Mouse (Mus musculus) neural tube, embryonic 15.5 days (tissue): ENCODE data around the gene Hsd3b1. TPM values are rescaled to one million over a fixed set of nuclear protein-coding genes. Genes with fewer than 3 reads are reported as not detected.

Experiments
- ATAC-seq: fragments of 200-750 bp; cut with Nextera tagmentation; 2 replicates; pipeline ENCODE4 v1.8.0; 2017; ENCODE audit warnings: mild to moderate bottlenecking, moderate TSS enrichment, moderate library complexity; ENCODE audit not compliant: low FRiP score
- H3K27ac ChIP-seq: fragments of 300-500 bp; sonication (generic); replicated peaks from 2 replicates; pipeline ENCODE4 v1.5.1; 2015; ENCODE audit warnings: mild to moderate bottlenecking, inconsistent platforms
- H3K27me3 ChIP-seq: fragments of 300-500 bp; sonication (generic); replicated peaks from 2 replicates; pipeline ENCODE4 v1.6.1; 2015; ENCODE audit warnings: inconsistent platforms
- H3K36me3 ChIP-seq: fragments of 300-500 bp; sonication (generic); 2 replicates; pipeline ENCODE4 v1.6.1; 2015; ENCODE audit warnings: inconsistent platforms
- H3K4me1 ChIP-seq: fragments of 300-500 bp; sonication (generic); 2 replicates; pipeline ENCODE4 v1.6.1; 2015; ENCODE audit warnings: inconsistent platforms
- H3K4me2 ChIP-seq: fragments of 300-500 bp; sonication (generic); 2 replicates; pipeline ENCODE4 v1.6.1; 2015; ENCODE audit warnings: inconsistent platforms, mild to moderate bottlenecking, moderate library complexity
- H3K4me3 ChIP-seq: fragments of 300-500 bp; sonication (generic); replicated peaks from 2 replicates; pipeline ENCODE4 v1.5.1; 2015; ENCODE audit warnings: mild to moderate bottlenecking, inconsistent platforms
- H3K9ac ChIP-seq: fragments of 300-500 bp; sonication (generic); replicated peaks from 2 replicates; pipeline ENCODE4 v1.6.1; 2015; ENCODE audit warnings: mild to moderate bottlenecking, inconsistent platforms
- H3K9me3 ChIP-seq: fragments of 300-500 bp; sonication (generic); replicated peaks from 2 replicates; pipeline ENCODE4 v1.6.1; 2016; ENCODE audit warnings: inconsistent platforms
- WGBS: fragments of 180-500 bp; shearing (Covaris S2); methylation state at CpG from one replicate; pipeline ENCODE4 v1.1.7; 2015; ENCODE audit warnings: mixed read lengths; 5-methylcytosine and 5-hydroxymethylcytosine counted together
- polyA plus RNA-seq: library from polyadenylated mRNA; unstranded; fragments of >200 nt; fragmentation: Nextera tagmentation; extraction: Ambion mirVana; gene quantifications from 2 replicates; pipeline ENCODE4 v1.2.1, GENCODE M21; 2015

Hsd3b1 gene
- polyA plus RNA-seq, result 0.08 and 0.24 TPM in 2 replicates

DNA sequence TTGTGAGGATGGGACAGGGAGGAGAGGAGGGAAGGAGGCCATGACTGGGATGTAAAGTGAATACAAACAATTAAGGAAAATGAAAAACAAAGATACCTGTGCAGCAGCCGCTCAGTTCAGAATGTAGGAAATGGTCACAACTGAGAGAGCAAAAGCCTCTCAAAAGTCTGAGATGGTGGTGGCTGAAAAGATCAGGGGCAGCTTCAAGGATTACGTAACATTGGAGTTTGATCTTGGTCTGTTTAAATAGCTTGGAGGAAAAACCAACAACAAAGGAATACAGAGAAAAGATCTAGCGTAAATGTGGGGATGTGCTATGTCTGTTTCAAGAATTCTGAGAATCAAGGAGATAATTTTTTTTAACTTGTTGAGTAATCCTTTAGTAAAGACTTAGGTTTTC is at the start of gene Hsd3b1:
Hsd3b1 (minus strand) TSS at position 219 of the 400 bp plus-strand sequence.
- H3K9ac ChIP-seq, result no peak within 1 kb of the TSS
- no peak for ATAC-seq
- H3K27me3 ChIP-seq, result no peaks in the 10 kb centered on the region
- H3K4me1 ChIP-seq, result no peaks in the 10 kb centered on the region
- no peaks in the 10 kb centered on the region for H3K36me3 ChIP-seq
- WGBS, result 90% methylated on average over 3 of the region's 3 CpGs
- H3K4me3 ChIP-seq, result no peak within 1 kb of the TSS
- H3K27ac ChIP-seq, result no peak within 1 kb of the TSS
- no peak within 1 kb of the TSS for H3K4me2 ChIP-seq
- H3K9me3 ChIP-seq, result no peaks in the 10 kb centered on the region

DNA sequence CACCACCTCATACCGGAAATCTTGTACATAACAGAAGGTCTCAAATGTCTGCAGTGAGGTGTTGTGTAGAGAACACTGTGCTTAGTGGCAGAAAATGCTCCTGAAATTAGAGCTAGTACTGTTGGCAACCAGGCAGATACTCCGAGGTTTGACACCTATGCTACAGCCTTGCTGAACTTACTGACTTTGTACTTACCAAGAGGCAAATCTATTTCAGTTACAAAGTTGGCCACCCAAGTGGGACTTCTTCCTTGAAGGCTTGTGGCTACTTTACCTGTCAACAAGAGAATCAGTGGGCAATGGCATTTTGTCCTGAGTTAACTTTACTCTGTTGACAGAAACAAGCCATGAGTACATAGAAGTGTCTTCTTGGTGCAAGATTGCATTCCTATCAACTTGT is 38.0 kb upstream of the Hsd3b1 start:
- Histone ChIP-seq H3K4me2 (no peak overlapping the region), H3K9me3 (no peaks in the 10 kb centered on the region), H3K36me3 (no peaks in the 10 kb centered on the region), H3K27ac (no peak overlapping the region), H3K9ac (no peak overlapping the region), H3K27me3 (no peaks in the 10 kb centered on the region), H3K4me3 (no peak overlapping the region), H3K4me1 (no peaks in the 10 kb centered on the region)
- 92% methylated on average over 2 of the region's 2 CpGs for WGBS
- no peak for ATAC-seq

DNA sequence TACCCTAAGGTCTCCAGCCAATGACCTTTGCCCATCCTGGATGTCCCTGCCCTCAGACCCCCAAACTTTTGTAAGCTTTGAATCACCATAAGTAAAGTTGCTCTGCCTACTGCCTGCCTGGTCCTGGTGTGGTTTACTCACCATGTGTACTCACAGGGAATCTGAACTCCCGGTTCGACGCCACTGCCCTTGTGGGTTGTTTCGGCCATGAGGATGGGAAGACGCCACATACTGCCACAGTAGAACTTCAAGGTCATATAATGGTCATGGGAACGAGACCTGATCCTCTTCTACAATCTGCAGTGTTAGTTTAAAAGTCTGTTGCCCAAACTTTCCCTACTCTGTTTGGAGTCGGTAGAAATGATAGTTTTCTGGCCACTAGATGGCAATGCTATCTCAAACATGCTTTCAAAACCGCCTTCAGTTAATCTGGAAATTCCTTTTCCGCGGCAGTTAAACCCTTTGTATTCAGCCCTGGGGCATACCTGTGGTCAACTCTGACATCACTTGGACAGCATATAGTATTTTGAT is 35.5 kb upstream of the Hsd3b1 start:
- Histone ChIP-seq H3K27me3 (no peaks in the 10 kb centered on the region), H3K36me3 (no peaks in the 10 kb centered on the region), H3K4me1 (no peaks in the 10 kb centered on the region), H3K9me3 (no peaks in the 10 kb centered on the region), H3K27ac (no peak overlapping the region), H3K4me2 (peak overlapping the region; percentile 31; the same call in 1 of the 2 replicates), H3K9ac (no peak overlapping the region), H3K4me3 (no peak overlapping the region)
- peak; percentile 59; the same call in 1 of the 2 replicates for ATAC-seq
- WGBS, result 46% methylated on average over 10 of the region's 10 CpGs

DNA sequence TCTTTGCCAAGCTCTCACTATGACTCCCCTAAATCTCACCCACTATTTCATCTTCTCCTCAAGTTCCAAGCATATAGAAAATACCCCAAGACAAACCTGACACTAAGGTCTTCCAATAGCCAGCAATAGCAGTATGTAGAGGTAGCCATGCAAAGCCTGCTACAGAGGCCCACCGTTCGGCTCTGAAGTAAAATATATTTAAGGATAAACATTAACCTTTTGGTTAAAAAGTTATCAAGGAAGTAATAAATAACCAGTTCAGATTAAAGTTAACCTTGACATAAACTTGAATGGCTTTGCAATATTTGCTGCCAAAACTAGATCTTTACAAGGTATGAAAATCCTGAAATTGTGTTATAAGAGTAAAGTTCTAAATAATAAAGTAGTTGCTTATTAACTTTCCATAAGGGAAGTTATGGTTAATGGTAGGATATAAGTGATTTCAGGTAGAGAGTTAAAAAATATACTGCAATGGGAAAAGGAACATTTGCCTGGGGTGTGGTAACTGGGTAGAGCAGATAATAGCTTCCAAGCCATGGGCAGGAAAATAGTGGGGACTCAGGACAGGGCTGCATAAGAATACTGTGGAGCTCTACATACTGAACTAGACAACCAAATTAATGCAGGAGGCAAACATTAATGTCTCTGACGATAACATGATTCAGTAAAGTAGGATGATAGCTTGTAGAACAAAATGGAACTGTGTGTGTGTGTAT is 33.6 kb upstream of the Hsd3b1 start, which contains the start of gene Hao2:
Hao2 (minus strand) TSS at position 183 of the 716 bp plus-strand sequence.
- 92% methylated on average over 3 of the region's 3 CpGs for WGBS
- no peaks in the 10 kb centered on the region for H3K36me3 ChIP-seq
- H3K9ac ChIP-seq, result no peak within 1 kb of the TSS
- no peak within 1 kb of the TSS for H3K4me2 ChIP-seq
- no peak for ATAC-seq
- H3K27ac ChIP-seq, result no peak within 1 kb of the TSS
- H3K9me3 ChIP-seq, result no peaks in the 10 kb centered on the region
- H3K27me3 ChIP-seq, result no peaks in the 10 kb centered on the region
- no peak within 1 kb of the TSS for H3K4me3 ChIP-seq
- no peaks in the 10 kb centered on the region for H3K4me1 ChIP-seq

DNA sequence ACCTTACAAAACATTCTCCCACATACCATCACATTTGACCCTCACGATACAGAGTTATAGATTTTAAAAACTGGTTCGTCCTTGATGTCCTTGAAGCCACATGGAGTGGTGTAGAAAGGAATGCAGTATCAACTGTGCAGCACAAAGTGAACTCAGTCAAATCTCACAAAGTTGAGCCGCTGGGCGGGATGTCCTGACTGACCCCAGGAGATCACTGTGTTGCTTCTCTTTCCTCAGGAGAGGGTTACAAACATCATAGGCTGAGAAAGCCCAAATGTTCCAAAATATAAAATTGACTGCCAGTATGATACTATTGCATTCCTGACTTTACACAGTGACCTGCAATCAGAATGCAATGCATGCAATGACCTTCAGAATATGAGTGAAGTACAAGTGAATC is 30.8 kb upstream of the Hsd3b1 start:
- H3K36me3 ChIP-seq, result no peaks in the 10 kb centered on the region

DNA sequence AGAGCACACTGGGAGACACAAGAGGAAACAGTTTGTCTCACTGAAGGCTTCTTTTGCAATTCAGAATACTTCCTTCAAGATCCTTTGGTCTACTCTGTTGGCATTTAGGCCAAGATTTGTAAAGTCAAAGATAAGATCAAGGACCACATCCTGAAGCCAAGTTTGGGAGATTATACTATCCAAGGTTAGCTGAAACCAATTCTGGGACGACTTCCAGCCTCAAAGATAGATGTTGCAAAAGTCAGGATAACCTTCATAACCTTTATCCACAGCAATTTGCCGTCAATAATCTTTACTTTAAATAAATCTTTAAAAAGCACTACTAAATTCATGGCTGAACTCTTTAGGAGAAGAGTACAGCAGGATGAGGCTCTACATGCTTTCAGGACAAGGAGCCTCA is 28.6 kb upstream of the Hsd3b1 start:
- Histone ChIP-seq H3K4me3 (no peak overlapping the region), H3K4me2 (no peak overlapping the region), H3K27ac (no peak overlapping the region), H3K9ac (no peak overlapping the region), H3K4me1 (no peaks in the 10 kb centered on the region), H3K36me3 (no peaks in the 10 kb centered on the region), H3K9me3 (no peaks in the 10 kb centered on the region), H3K27me3 (no peaks in the 10 kb centered on the region)
- no peak for ATAC-seq
- WGBS, result 79% methylated on average over 2 of the region's 2 CpGs

More for the DNA sequence above, 30.8 kb upstream of the Hsd3b1 start:
- 92% methylated on average over 4 of the region's 4 CpGs for WGBS
- H3K4me3 ChIP-seq, result no peak overlapping the region
- H3K9me3 ChIP-seq, result no peaks in the 10 kb centered on the region
- no peaks in the 10 kb centered on the region for H3K4me1 ChIP-seq
- H3K27ac ChIP-seq, result no peak overlapping the region
- no peak overlapping the region for H3K9ac ChIP-seq
- H3K27me3 ChIP-seq, result no peaks in the 10 kb centered on the region
- no peak for ATAC-seq
- no peak overlapping the region for H3K4me2 ChIP-seq

DNA sequence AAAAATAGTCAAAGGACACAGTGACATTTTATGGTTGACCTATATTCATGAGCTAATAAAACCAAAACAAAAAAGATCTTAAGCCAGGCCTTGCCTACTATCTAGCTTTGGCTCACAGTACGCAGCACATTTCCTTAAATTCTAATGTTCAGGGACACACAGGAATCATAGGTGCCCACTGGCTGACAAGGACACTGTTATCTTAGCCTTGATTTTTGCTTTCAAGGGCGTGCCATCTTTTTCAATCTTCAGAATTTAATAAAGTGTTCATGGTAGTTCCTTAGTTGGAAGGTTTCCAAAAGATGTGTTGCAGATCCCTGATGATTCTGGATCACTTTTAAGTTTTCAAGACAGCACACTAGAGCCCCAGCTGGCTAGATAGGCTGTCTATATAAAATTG is 21.2 kb upstream of the Hsd3b1 start:
- Histone ChIP-seq H3K4me2 (no peak overlapping the region), H3K36me3 (no peaks in the 10 kb centered on the region), H3K9ac (no peak overlapping the region), H3K9me3 (no peaks in the 10 kb centered on the region), H3K4me3 (no peak overlapping the region), H3K27me3 (no peaks in the 10 kb centered on the region), H3K27ac (no peak overlapping the region), H3K4me1 (no peaks in the 10 kb centered on the region)
- no peak for ATAC-seq
- 88% methylated on average over 2 of the region's 2 CpGs for WGBS

DNA sequence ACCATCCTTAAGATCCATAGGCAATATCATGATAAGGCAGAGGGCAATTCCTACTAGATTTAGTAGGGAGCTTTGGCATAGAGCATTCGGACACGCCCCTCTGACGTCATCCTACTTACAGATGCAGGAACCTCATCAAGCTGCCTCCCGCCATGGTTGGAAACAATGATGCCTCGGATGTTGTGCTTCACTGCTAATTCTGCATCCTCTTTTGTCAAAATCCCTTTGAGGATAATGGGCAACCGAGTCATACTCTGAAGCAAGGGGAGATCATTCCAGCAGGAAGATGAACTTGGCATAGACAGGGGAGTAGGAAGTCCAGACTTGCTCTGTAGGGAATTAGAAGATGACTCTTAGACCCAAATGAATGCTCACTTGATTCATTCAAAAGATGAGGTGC is 20.6 kb upstream of the Hsd3b1 start:
- WGBS, result 76% methylated on average over 6 of the region's 6 CpGs
- no peak for ATAC-seq

DNA sequence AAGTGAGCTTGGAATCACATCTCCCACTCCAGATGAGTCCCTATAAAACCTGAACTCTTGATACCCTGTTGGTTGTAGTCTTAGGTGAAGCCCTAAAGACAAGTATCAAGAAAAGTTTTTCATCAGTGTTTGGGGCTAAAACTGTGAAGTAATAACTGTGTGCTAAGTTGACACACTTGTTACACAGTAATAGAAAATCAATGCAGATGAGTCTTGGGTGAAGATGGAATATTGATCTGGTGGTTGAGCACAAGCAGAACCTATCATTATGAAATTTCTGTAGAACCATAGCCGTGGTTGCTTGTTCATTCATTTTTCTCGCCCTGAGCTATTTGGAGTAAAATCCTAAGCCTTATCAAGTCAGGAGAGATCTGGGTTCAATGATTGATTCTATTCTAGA is 8.6 kb upstream of the Hsd3b1 start:
- Histone ChIP-seq H3K36me3 (no peaks in the 10 kb centered on the region), H3K4me1 (no peaks in the 10 kb centered on the region)
- 91% methylated on average over 2 of the region's 2 CpGs for WGBS

More for the DNA sequence above, 20.6 kb upstream of the Hsd3b1 start:
- no peak overlapping the region for H3K27ac ChIP-seq
- no peaks in the 10 kb centered on the region for H3K27me3 ChIP-seq
- no peaks in the 10 kb centered on the region for H3K9me3 ChIP-seq
- no peak overlapping the region for H3K4me2 ChIP-seq
- no peak overlapping the region for H3K9ac ChIP-seq
- H3K36me3 ChIP-seq, result no peaks in the 10 kb centered on the region
- H3K4me1 ChIP-seq, result no peaks in the 10 kb centered on the region
- H3K4me3 ChIP-seq, result no peak overlapping the region

DNA sequence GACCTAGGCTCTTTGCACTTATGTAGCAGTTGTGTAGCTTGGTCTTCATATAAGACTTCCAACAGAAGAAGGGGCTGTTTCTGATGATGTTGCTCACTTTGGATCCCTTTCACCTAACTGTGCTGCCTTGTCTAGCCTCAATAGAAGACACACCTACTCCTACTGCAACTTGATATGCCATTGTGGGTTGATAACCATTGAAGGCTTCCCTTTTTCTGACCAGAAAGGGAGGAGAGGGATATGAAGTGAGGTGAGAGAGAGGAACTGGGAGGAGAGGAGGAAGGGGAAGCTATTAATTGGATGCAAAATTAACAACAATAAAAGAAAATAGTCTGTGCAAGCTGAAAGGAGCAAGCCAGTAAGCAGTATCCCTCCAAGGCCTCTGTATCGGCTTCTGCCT is 3.2 kb upstream of the Hsd3b1 start:
- H3K9me3 ChIP-seq, result no peaks in the 10 kb centered on the region
- WGBS, result 96% methylated on average over 1 of the region's 1 CpGs
- no peak overlapping the region for H3K9ac ChIP-seq
- no peak overlapping the region for H3K4me2 ChIP-seq
- H3K36me3 ChIP-seq, result no peaks in the 10 kb centered on the region
- H3K27me3 ChIP-seq, result no peaks in the 10 kb centered on the region
- no peaks in the 10 kb centered on the region for H3K4me1 ChIP-seq
- no peak overlapping the region for H3K4me3 ChIP-seq
- ATAC-seq, result no peak
- no peak overlapping the region for H3K27ac ChIP-seq

More for the DNA sequence above, 8.6 kb upstream of the Hsd3b1 start:
- H3K9ac ChIP-seq, result no peak overlapping the region
- no peak overlapping the region for H3K4me3 ChIP-seq
- no peak overlapping the region for H3K4me2 ChIP-seq
- no peaks in the 10 kb centered on the region for H3K9me3 ChIP-seq
- H3K27me3 ChIP-seq, result no peaks in the 10 kb centered on the region
- H3K27ac ChIP-seq, result no peak overlapping the region
- no peak for ATAC-seq

DNA sequence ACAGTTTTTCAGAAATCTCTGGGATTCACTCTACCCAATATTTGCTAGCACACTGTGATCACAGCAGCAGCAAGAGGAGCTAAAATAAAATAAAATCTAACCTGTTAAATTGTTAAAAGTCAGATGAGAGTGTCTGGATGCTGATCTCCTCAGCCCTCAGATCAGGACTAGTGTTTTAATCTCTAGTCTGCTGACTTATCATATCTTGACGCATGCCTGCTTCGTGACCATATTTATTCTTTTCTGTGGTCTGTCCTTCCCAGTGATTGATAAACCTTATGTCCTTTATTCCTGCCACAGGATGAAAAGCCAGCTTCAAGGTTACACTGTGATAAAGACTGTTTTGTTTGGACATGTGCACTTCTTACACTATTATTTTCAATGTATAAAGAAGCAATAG is 1.5 kb downstream of the Hsd3b1 start:
- Histone ChIP-seq H3K4me2 (no peak overlapping the region), H3K27me3 (no peaks in the 10 kb centered on the region), H3K27ac (no peak overlapping the region), H3K36me3 (no peaks in the 10 kb centered on the region), H3K4me1 (no peaks in the 10 kb centered on the region), H3K9ac (no peak overlapping the region), H3K9me3 (no peaks in the 10 kb centered on the region), H3K4me3 (no peak overlapping the region)
- WGBS, result 84% methylated on average over 2 of the region's 2 CpGs
- ATAC-seq, result no peak

DNA sequence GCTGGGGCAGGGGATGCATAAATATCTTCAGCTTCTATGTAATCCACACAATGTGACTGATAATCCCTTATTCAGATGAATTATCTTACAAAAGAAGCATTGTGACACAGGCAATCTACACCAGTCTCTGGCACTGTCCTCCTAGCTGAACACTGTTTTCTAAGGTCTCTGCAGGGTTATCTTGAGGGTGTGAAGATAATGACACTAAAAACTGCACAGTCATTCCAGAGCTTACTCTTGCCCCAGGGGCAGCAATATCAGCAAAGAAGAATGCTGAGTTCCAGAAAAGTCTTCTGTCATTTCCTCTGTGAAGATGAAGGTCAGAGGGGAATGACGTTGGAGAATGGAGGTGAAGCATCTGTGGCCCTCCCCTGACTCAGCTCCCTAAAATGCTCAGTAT is 2.7 kb downstream of the Hsd3b1 start:
- H3K27me3 ChIP-seq, result no peaks in the 10 kb centered on the region
- H3K4me3 ChIP-seq, result no peak overlapping the region
- H3K4me1 ChIP-seq, result no peaks in the 10 kb centered on the region
- H3K4me2 ChIP-seq, result no peak overlapping the region
- no peak overlapping the region for H3K27ac ChIP-seq
- H3K9ac ChIP-seq, result no peak overlapping the region
- no peak for ATAC-seq
- H3K9me3 ChIP-seq, result no peaks in the 10 kb centered on the region
- H3K36me3 ChIP-seq, result no peaks in the 10 kb centered on the region
- 56% methylated on average over 1 of the region's 1 CpGs for WGBS
